28 mouse cellular contexts compared by ENCODE assay signal in genomic region chr1:157514298-157514697, GRCm38 (mm10). TPM values are rescaled to one million over a fixed set of nuclear protein-coding genes. Genes with fewer than 3 reads are reported as not detected.
DNase-seq lines count a peak whose midpoint lies in the region; ATAC-seq and TF ChIP-seq lines count a peak whose summit lies in the region.
"Had no signal": no experiment of that assay in that cellular context is flagged by ENCODE, and none has a peak within 500 bp of the region (broad histone marks: within the 10 kb centered on the region; RNA-seq: fewer than 3 reads in every experiment).

No protein-coding gene starts in this region.

- H3K27ac ChIP-seq in liver, embryonic 11.5 days (ENCODE audit: low read depth, low read length): no peak overlapping the region
- H3K27ac ChIP-seq in MEL (ENCODE audit: control insufficient read depth, low read depth, low read length): peak overlapping the region; percentile 64; the same call in 1 of the 2 replicates
- H3K27ac ChIP-seq: embryonic facial prominence, embryonic 12.5 days; embryonic facial prominence, embryonic 15.5 days; forebrain, embryonic 12.5 days; forebrain, embryonic 15.5 days; heart, adult 2 months; heart, embryonic 10.5 days; heart, embryonic 13.5 days; hindbrain, embryonic 14.5 days; hindbrain, postnatal 0 days had no signal

- no peak for TF ChIP-seq EP300 in MEL (IDR thresholded peaks at IDR 0.05; ENCODE audit: low read depth in 1 of 2, low read length in 2 of 2)

- peak; percentile 52; the same call in 1 of the 2 replicates for ATAC-seq in liver, embryonic 11.5 days (replicated peaks; ENCODE audit: low FRiP score)
- ATAC-seq in megakaryocyte progenitor cell, adult 5-6 weeks (replicated peaks; ENCODE audit: poor library complexity): peak; percentile 47
- no peak for ATAC-seq in erythroid progenitor cell, adult 5-6 weeks (replicated peaks; ENCODE audit: low FRiP score, poor library complexity, severe bottlenecking)
- ATAC-seq: forebrain, embryonic 15.5 days; hindbrain, postnatal 0 days; inflammation-experienced regulatory T-cells, adult 6 months; intestine, embryonic 16.5 days; Patski had no signal

- 42% methylated on average over 4 of the region's 4 CpGs for WGBS in liver, embryonic 11.5 days

- H3K9me3 ChIP-seq in liver, embryonic 11.5 days (ENCODE audit: control insufficient read depth, low read length): no peaks in the 10 kb centered on the region
- no peaks in the 10 kb centered on the region for H3K9me3 ChIP-seq in MEL (replicated peaks; ENCODE audit: insufficient read depth, low read length)
- H3K9me3 ChIP-seq: embryonic facial prominence, embryonic 12.5 days; embryonic facial prominence, embryonic 15.5 days; forebrain, embryonic 12.5 days; forebrain, embryonic 15.5 days; heart, embryonic 10.5 days; heart, embryonic 13.5 days had no signal

- H3K4me3 ChIP-seq in liver, embryonic 11.5 days (ENCODE audit: low read depth, low read length): no peak overlapping the region
- no peak overlapping the region for H3K4me3 ChIP-seq in MEL (ENCODE audit: control insufficient read depth in 1 of 2, insufficient read depth in 1 of 2, low read depth in 2 of 2, low read length in 2 of 2)
- H3K4me3 ChIP-seq: embryonic facial prominence, embryonic 12.5 days; embryonic facial prominence, embryonic 15.5 days; forebrain, embryonic 12.5 days; forebrain, embryonic 15.5 days; heart, adult 2 months; heart, embryonic 10.5 days; heart, embryonic 13.5 days had no signal

- H3K27me3 ChIP-seq in liver, embryonic 11.5 days (replicated peaks; ENCODE audit: control insufficient read depth, insufficient read depth, low read length): no peaks in the 10 kb centered on the region
- no peaks in the 10 kb centered on the region for H3K27me3 ChIP-seq in MEL (ENCODE audit: control insufficient read depth in 1 of 2, insufficient read depth in 2 of 2, low read length in 2 of 2)
- H3K27me3 ChIP-seq: CH12.LX; embryonic facial prominence, embryonic 12.5 days; embryonic facial prominence, embryonic 15.5 days; forebrain, embryonic 12.5 days; forebrain, embryonic 15.5 days; heart, embryonic 13.5 days; Patski had no signal

- no peak overlapping the region for H3K4me2 ChIP-seq in liver, embryonic 11.5 days
- H3K4me2 ChIP-seq: embryonic facial prominence, embryonic 12.5 days; embryonic facial prominence, embryonic 15.5 days; forebrain, embryonic 12.5 days; forebrain, embryonic 15.5 days; heart, embryonic 13.5 days; hindbrain, embryonic 14.5 days had no signal

- H3K9ac ChIP-seq in liver, embryonic 11.5 days (ENCODE audit: low read depth, low read length): no peak overlapping the region
- 0 out of 2 replicates have a peak overlapping the region, but pooled peaks have one; percentile 9 for H3K9ac ChIP-seq in MEL (ENCODE audit: control insufficient read depth, low read depth, low read length, poor library complexity, severe bottlenecking)
- H3K9ac ChIP-seq: embryonic facial prominence, embryonic 12.5 days; embryonic facial prominence, embryonic 15.5 days; forebrain, embryonic 12.5 days; forebrain, embryonic 15.5 days; heart, embryonic 13.5 days; hindbrain, embryonic 14.5 days had no signal

- no peaks in the 10 kb centered on the region for H3K36me3 ChIP-seq in liver, embryonic 11.5 days (ENCODE audit: control insufficient read depth, insufficient read depth, low read length)
- H3K36me3 ChIP-seq in MEL (ENCODE audit: control insufficient read depth in 1 of 2, insufficient read depth in 2 of 2, low read length in 2 of 2): peaks cover 0 to 38% of the 10 kb centered on the region in 2 experiments; a peak in 2 of 4 replicates
- H3K36me3 ChIP-seq: embryonic facial prominence, embryonic 12.5 days; embryonic facial prominence, embryonic 15.5 days; forebrain, embryonic 12.5 days; forebrain, embryonic 15.5 days; heart, embryonic 10.5 days; heart, embryonic 13.5 days had no signal

- no peak for DNase-seq in liver, embryonic 11.5 days (ENCODE audit: low spot score)
- DNase-seq in liver (no peak), MEL (ENCODE audit: low read depth, low spot score) (no peak)
- DNase-seq in neural tube, embryonic 10.5 days (ENCODE audit: extremely low spot score, low spot score): no peak
- DNase-seq: adrenal gland, postnatal 10 days; adrenal gland, postnatal 36 days; B cell, adult 2 months; cerebellum, adult 11 months; cerebellum, adult 2 months; cerebellum, adult 9-11 months; cerebellum, postnatal 25 days; gastrocnemius, postnatal 25 days; heart, adult 2 months; heart, postnatal 14 days had no signal

- no peaks in the 10 kb centered on the region for H3K79me2 ChIP-seq in MEL (ENCODE audit: control insufficient read depth, insufficient read depth, low read length, poor library complexity)

- no peak for TF ChIP-seq CTCF in MEL (IDR thresholded peaks at IDR 0.05 in 2 of 3, conservative IDR thresholded peaks at IDR 0.05 in 1 of 3; ENCODE audit: control insufficient read depth in 1 of 3, insufficient read depth in 1 of 3, low read depth in 2 of 3, low read length in 3 of 3, poor library complexity in 1 of 3, severe bottlenecking in 1 of 3)

- no peak for TF ChIP-seq POLR2A in MEL (IDR thresholded peaks at IDR 0.05; ENCODE audit: control insufficient read depth in 1 of 2, insufficient read depth in 1 of 2, low read depth in 1 of 2, low read length in 2 of 2, poor library complexity in 1 of 2)

- peaks cover 2% of the 10 kb centered on the region; the same call in 1 of the 2 replicates for H3K4me1 ChIP-seq in liver, embryonic 11.5 days (replicated peaks; ENCODE audit: control insufficient read depth, insufficient read depth, low read length)
- peaks cover 17 to 36% of the 10 kb centered on the region in 2 experiments for H3K4me1 ChIP-seq in MEL (ENCODE audit: control insufficient read depth in 1 of 2, insufficient read depth in 2 of 2, low read length in 2 of 2)
- H3K4me1 ChIP-seq: embryonic facial prominence, embryonic 12.5 days had no signal

- no peak for TF ChIP-seq RAD21 in MEL (IDR thresholded peaks at IDR 0.05; ENCODE audit: low read depth, low read length)

TF ChIP-seq in MEL, 35 proteins besides CTCF, POLR2A, EP300 and RAD21:
- TF ChIP-seq POLR2AphosphoS2 (IDR thresholded peaks at IDR 0.05; ENCODE audit: low read length) (no peak), TCF12 (IDR thresholded peaks at IDR 0.05; ENCODE audit: low read depth, low read length) (no peak)

RNA-seq across cellular contexts. Expression of gene Sec16b, which starts 7.8 kb away (rescaled TPM):
- polyA plus RNA-seq in liver, embryonic 11.5 days (2014; fragmentation: Nextera tagmentation; extraction: Ambion mirVana): 4.6 and 5.8 TPM in 2 replicates
- total RNA-seq in MEL (2012; rRNA removed): 0.03 and 0.04 TPM in 2 replicates
- polyA plus RNA-seq in MEL (2012; ENCODE audit: insufficient read depth in 1 of 2, insufficient read length in 2 of 2, low read depth in 1 of 2, low replicate concordance in 2 of 2, missing spikeins in 1 of 2): under 1 TPM in 1 of 2 experiments, not detected in 1; 0.03 TPM
- total RNA-seq in megakaryocyte progenitor cell, adult 5-6 weeks (2015): 0.93 and 1.2 TPM in 2 replicates
- total RNA-seq in megakaryocyte progenitor cell, adult 5-6 weeks (2017): 0.17 and 0.54 TPM in 2 replicates
- not detected in 2 replicates for total RNA-seq in erythroid progenitor cell, adult 5-6 weeks (2015; ENCODE audit: low replicate concordance)
- 0.68 TPM in 1 of 2 replicates, not detected in the other for total RNA-seq in erythroid progenitor cell, adult 5-6 weeks (2017; ENCODE audit: low replicate concordance)

RNA-seq across cellular contexts. Expression of gene Cryzl2, which starts 55.9 kb away (rescaled TPM):
- 9.7 and 10.9 TPM in 2 replicates for polyA plus RNA-seq in liver, embryonic 11.5 days (2014; fragmentation: Nextera tagmentation; extraction: Ambion mirVana)
- 0.12 TPM in 1 of 2 replicates, not detected in the other for total RNA-seq in MEL (2012; rRNA removed)
- under 1 TPM in 1 of 2 experiments, not detected in 1; 0.04 TPM for polyA plus RNA-seq in MEL (2012; ENCODE audit: insufficient read depth in 1 of 2, insufficient read length in 2 of 2, low read depth in 1 of 2, low replicate concordance in 2 of 2, missing spikeins in 1 of 2)
- total RNA-seq in megakaryocyte progenitor cell, adult 5-6 weeks (2015): 27.4 and 29.2 TPM in 2 replicates
- 12.2 and 18.6 TPM in 2 replicates for total RNA-seq in megakaryocyte progenitor cell, adult 5-6 weeks (2017)
- 5.0 and 9.2 TPM in 2 replicates for total RNA-seq in erythroid progenitor cell, adult 5-6 weeks (2015; ENCODE audit: low replicate concordance)
- 4.7 TPM in 1 of 2 replicates, not detected in the other for total RNA-seq in erythroid progenitor cell, adult 5-6 weeks (2017; ENCODE audit: low replicate concordance)
- polyA plus RNA-seq: Patski had no signal
